Mouse (Mus musculus) 416B (cell line): ENCODE measurements around the gene Mt3.

ENCODE experiments used
- DNase-seq: peaks from one replicate; pipeline ENCODE4 v3.0.0; 2011; ENCODE audit warnings: low read depth

Mt3 gene

GRCm38 (mm10) chr8:94186542-94186941 lies 34.1 kb downstream of the Mt3 start:
- peak; percentile 49 for DNase-seq

- DNase-seq, result no peak
Observed at GRCm38 (mm10) chr8:94187290-94188002, 35.0 kb downstream of the Mt3 start.

GRCm38 (mm10) chr8:94189275-94190031 lies 37.0 kb downstream of the Mt3 start:
- DNase-seq, result no peak

- peak; percentile 92 for DNase-seq
Observed at GRCm38 (mm10) chr8:94191101-94191691, 38.8 kb downstream of the Mt3 start.

GRCm38 (mm10) chr8:94192926-94193325 lies 40.5 kb downstream of the Mt3 start:
- DNase-seq, result no peak

GRCm38 (mm10) chr8:94194591-94195223 lies 42.3 kb downstream of the Mt3 start:
- DNase-seq, result peak; percentile 72

- DNase-seq, result peak; percentile 85
Observed at GRCm38 (mm10) chr8:94199202-94199869, 46.9 kb downstream of the Mt3 start.
